Mouse (Mus musculus): ENCODE measurements around the gene Sh3kbp1.

- TF ChIP-seq CTCF (IDR thresholded peaks at IDR 0.05; ENCODE audit: low read depth, low read length) (no peak), POLR2A (IDR thresholded peaks at IDR 0.05; ENCODE audit: borderline replicate concordance, low read depth, low read length) (no peak)
These were observed 50.7 kb downstream of the Sh3kbp1 start for GRCm38 (mm10) chrX:159677585-159678319.
